Mouse (Mus musculus) monocyte, adult 2 months (primary cell): ENCODE results near the gene Cd163.
"Not testable (repeated sequence)": the region's sequence is repeated elsewhere in the genome, so short reads cannot be mapped to it uniquely, and the experiment has no call there.

Experiments
- DNase-seq, 2 experiments: peaks; one replicate each; pipeline ENCODE4 v3.0.0; 2022; ENCODE audit warnings: low spot score in 2 of 2, low read depth in 1 of 2

Cd163 gene

DNA sequence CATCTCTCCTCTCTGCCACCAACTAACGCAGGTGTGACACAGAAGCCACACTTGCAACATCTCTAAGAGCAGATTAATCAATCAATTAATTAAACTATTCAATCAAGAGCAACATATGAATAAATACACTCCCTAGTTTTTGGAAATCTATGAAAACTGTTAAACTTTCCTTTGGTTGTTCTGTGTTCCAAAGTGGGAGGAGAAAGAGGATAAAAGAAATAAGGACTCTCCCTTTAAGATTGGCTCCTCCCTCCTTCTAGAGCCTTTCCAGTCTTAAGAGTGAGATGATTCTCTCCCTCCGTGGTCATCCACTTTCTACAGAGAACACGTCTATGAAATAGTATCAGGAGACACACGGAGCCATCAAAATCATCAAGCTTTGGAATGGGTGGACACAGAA lies at the start of gene Cd163:
Cd163 (plus strand) TSS at position 301 of the 400 bp plus-strand sequence.
- DNase-seq = no peak

DNA sequence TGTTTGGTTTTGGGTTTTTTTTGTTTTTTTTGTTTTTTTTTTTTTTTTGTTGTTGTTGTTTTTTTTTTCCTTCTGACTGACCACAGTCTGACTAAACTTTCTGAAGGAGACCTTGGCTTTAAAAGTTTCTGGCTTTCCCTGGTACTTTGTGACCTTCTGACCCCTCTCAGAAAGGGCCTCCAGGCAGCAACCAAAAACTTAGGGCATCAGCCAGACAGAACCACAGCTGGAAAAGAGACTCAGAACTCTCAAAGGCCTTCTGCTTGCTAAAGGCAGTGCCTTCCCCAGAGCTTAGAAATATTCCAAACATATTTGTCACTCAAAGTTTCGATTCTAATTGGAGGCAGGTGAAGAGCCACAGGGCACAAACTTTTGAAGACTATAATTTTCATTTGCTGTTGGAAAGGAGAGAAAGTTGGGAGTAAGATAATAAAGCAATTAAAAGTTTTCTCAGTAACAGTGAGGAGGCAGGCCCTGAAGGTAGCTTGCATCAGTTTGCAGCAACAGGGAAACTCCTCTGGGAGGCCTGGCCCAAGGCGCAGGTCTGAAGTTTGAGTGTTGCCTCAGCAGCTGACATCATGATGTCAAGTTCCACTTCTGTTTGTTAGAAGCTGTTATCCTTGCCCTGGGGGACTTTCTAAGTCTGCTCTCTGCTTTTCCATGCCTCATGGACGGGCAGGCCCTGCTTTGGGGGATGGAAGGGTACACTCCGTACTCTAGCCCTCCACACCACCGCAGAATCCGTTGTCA lies 48.6 kb upstream of the Cd163 start:
- no peak for DNase-seq

DNA sequence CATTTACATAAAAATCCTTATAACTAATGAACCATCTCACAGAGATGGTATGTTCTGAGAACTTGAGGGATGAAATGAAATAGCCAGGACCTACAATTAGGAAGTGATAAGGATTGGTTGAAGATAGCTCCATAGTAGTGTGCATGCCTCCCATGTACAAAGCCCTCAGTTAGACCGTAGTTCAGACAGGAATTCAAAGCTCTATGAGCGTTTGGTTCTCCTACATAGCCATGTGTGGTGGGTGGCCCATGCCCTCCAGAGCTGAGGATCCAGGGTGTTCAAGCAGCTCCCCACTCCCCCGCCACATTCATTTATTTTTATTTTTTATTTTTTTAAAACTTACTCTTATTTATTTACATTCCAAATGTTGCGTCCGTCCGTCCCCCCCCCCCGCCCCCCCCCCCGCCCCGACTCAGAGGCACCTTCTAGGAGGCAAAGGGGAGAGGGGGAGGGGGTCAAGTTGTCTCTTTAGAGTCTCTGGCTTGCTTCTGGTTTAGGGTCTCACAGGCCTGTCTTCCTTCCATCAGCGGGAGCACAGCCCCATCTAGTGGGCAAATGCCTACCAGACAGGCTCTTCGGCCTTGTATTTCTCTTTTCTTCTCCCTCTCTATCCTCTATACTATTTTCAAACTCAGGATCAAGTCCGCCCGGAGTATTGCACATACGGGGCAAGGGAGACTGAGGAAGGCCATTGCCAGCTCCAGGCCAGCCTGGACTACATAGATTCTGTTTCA lies 44.1 kb upstream of the Cd163 start:
- DNase-seq = no peak

DNA sequence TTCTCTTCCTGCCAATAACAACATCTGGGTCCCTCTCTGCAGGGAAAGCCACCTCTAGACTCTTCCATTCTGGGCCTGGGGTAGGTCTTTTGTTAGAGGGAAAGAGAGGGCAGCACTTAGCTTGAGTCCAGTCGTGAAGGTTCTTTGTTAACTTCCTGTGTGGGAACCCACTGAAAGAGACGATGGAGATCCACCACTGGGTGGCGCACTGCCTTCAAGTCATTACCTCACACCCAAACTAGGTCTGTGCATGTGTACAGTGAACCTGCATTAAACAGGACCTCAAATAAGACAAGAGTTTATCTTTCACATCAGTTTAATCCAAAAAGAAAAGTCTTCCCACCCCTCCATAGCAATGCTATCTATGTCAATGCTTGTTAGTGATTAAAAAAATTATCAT lies 41.8 kb upstream of the Cd163 start:
- DNase-seq = peak; percentile 46 to 65

DNA sequence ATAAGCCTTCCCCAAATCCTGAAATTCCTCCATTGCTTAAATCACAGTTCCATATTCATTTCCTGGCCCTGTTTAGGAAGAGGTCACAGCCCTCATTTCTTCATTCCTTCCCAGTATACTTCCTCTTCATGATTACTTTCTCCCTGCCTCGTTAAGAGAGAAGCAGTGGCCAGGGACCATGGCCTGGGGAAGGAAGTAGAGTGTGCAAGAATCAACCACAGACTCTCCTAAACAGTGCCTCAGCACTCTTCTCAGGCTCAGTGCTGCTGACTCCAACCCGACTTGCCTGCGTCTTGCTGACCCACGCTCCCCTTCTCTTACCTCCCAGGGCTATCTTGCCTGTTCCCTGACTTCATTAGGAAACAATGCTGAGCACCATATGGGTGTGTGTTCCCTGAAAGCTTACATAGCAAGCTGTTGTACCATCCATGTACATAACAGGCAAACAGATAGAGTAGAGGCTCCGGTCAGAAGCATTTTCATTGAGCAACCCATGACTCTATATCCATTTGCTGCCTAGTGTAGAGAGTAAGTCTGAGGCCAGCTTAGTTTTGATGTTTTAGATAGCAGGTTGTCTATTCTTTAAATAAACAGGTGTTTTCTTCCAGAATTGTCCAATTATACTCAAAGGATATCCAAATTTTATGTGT lies 31.1 kb upstream of the Cd163 start:
- DNase-seq = peak; percentile 49 to 55

DNA sequence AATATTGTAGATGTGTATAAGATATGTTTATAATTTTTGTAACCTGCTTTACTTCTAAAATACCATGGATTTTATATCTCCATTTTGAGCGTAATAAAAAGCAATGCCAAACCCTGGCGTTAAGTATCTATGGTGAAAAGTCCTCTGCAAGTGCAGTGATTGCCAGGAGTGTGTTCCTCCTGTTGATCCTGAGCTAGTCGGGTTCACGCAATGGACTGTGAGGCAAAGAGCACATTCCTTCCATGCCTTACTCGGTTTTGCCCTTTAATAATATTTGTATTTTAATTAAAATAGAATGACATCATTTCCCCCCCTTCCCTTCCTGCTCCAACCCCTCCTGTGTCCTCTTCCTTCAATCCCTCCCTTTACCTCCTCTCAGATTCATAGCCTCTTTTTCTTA lies 26.8 kb upstream of the Cd163 start:
- DNase-seq = no peak

DNA sequence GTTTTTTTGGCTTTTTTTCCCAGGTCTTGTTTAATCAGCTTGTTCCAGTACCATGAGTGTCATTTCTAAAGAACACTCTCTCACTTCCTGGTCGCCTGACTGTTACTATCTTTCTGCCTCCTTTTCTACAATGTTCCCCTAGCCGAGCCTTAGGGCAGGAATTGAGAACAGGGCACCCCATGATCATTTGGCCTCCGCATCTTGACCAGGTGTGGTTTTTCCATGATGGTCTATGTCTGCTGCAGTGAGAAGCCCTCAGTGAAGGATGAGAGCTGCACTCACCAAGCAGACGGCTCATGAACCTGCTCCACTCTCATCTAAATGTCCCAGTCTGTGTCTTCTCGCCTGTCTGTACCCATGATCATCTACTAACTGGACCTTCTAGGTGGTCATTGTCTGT lies 26.2 kb upstream of the Cd163 start:
- no peak for DNase-seq

DNA sequence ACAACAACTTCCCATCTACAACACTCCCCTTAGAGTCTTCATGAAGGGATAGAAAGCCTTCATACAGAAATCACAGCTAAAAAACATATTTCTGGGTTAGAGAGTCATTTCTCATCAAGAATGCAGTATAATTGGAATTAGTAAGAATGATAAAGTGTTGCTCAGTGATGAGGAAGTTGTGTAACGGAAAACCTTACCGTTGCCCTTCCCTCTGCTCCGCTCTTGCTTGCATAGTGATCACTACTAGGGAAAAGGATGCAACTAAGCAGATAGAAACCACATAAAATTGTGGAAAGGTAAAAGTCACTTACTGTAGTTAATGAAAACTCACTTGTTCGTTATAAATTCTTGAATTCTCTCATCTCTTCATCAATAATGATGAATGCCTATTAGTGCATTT lies 21.7 kb upstream of the Cd163 start:
- DNase-seq = no peak

DNA sequence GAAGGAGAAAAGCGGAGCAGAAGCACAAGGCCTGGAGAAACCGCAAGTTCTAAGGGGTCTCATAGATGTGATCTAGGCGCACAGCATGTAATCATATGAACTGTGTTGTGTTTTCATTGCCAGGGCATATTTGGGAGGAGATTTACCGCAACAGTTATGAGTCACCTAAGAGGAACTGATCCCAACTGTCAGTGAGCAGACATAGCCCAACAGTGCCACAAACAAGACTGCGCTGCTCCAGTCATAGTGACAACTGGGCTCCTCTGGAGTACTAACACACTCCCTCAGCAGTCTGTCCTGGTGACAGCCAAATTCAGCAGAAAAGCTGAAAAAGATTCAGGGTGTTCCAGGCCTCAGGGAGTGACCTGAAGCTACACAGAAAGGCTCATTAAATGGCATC lies 7.1 kb upstream of the Cd163 start:
- not testable (repeated sequence) for DNase-seq

DNA sequence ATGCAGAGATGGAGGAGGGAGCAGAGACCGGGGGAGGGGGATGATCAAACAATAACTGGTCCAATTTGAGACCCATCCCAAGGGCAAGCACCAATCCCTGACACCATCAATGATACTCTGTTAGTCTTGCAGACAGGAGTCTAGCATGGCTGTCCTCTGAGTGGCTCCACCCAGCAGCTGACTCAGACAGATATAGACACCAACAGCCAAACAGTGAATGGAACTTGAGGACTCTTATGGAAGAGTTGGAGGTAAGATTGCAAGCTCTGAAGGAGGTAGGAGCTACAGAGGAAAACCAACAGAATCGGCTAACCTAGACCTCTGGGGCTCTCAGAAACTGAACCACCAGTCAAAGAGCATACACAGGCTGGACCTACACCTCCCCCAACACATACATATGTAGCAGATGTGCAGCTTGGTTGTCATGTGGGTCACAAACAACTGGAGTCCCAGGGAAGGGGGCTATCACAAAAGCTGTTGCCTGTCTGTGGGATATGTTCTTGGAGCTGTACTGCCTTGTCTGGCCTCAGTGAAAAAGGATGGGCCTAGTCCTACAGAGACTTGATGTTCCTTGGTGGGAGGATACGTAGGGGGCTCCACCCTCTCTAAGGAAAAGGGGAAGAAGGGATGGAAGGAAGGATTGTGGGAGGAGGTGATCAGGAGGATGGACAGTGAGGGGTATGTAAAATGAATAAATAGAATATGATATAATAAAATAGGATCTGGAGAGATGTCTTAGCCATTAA lies 2.8 kb upstream of the Cd163 start:
- DNase-seq = no peak

DNA sequence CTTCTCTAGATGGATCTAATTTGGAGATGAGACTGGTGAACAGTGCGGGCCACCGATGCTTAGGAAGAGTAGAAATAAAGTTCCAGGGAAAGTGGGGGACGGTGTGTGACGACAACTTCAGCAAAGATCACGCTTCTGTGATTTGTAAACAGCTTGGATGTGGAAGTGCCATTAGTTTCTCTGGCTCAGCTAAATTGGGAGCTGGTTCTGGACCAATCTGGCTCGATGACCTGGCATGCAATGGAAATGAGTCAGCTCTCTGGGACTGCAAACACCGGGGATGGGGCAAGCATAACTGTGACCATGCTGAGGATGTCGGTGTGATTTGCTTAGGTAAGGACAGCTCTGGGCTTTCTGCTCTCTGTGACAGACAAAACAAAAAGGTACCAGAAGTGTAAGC lies 4.5 kb downstream of the Cd163 start:
- DNase-seq = no peak

DNA sequence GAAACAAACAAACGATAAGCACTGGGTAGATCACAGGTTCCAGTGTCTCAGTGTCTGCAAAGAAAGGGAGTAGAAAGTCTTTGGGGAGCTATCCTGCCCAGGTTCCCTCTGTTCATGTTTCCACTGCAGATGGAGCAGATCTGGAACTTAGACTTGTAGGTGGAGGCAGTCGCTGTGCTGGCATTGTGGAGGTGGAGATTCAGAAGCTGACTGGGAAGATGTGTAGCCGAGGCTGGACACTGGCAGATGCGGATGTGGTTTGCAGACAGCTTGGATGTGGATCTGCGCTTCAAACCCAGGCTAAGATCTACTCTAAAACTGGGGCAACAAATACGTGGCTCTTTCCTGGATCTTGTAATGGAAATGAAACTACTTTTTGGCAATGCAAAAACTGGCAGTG lies 7.8 kb downstream of the Cd163 start:
- DNase-seq = no peak

DNA sequence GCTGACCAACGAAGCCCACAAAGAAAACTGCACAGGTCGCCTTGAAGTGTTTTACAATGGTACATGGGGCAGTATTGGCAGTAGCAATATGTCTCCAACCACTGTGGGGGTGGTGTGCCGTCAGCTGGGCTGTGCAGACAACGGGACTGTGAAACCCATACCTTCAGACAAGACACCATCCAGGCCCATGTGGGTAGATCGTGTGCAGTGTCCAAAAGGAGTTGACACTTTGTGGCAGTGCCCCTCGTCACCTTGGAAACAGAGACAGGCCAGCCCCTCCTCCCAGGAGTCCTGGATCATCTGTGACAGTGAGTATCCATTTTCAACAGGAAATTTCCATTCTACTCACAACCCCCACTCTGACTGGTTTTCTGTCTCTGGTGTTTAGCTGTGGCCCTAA lies 15.9 kb downstream of the Cd163 start:
- no peak for DNase-seq

DNA sequence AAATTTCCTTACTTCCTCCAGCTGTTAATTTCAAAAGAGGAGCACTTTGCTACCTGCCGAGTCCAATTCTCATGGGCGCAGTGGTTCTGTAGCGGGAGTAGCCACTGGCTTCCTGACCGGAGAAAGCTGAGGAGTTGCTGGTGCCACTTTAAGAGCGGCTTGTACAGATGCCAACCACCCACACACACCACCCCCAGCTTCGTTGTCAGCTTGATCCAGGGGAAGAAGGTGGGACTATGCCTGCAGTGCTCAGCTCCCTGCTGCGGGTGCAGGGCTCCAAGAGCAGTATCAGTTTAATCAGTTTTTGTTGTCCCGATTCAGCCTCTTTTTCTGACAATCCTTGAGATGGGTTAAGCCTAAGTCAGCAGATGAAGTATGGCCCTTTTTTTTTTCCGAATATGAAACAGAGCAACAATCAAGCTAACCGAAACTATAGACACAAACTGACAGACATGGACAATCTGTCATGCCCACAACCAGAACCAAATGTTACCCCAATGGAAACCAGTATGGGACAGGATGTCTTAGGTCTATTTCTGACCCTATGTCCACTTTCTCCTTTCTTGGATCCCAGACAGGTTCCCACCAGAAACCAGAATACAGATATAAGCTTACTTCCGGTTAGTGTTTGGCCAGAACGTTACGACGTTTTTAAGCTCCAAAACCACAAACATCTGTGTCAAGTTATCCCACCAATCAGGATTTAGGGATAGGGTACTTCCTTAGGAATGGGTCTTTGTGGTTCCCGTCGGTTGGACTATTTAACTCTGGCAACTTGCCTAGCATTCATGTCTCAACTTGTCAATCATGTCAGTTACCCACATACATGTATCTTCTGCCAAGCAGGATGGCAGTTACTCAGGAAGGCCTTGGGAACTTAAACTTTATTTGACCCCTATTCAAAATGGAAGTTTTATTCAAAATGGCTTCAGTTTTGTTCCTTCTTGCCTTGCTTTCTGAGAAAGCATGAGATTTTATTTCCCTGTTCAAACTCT lies 17.3 kb downstream of the Cd163 start:
- no peak for DNase-seq

DNA sequence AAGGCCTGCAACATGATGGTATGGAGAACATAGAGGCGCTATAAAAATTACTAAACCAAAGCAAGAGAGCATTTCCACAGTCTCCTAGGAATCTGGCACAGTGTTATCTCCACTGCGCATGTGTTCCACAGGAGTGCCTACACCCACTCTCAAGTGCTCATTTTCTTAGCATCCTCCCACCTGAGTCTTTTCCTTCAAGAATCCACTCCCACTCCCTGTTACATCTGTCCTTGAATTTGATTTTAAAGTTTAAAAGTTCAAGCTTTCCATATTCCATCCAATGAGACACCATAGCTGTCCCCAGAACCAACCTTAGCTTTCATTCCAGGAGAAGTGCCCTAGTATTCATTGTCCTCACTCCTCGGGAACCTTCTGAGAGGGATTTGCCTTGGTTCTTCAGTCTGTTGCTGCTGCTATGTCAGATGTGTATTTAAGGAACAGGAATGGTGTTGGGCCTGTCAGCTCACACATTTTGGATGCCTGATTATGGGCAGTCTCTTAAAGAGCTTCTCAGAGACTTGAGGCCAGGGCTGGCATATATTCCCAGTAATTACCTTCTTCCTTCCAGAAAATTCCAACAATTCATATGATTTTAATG lies 24.0 kb downstream of the Cd163 start:
- DNase-seq = no peak

DNA sequence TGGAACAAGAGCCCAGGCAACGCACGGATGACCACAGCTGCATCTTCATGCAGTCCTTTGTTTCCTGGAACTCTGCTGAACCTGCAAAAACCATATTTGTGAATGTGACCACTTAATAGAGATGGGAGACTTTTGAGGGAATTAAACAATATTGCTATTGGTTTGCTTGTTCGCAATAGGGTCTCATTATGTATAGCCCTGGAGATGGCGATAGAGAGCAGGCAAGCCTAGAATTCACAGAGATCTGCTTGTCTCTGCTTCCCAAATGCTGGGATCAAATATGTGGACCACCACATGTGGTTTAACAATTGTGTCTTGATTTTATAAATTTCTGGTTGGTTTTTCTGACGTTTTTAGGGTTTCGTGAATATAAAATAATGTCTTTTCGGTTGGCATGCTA lies 25.2 kb downstream of the Cd163 start:
- DNase-seq = no peak

DNA sequence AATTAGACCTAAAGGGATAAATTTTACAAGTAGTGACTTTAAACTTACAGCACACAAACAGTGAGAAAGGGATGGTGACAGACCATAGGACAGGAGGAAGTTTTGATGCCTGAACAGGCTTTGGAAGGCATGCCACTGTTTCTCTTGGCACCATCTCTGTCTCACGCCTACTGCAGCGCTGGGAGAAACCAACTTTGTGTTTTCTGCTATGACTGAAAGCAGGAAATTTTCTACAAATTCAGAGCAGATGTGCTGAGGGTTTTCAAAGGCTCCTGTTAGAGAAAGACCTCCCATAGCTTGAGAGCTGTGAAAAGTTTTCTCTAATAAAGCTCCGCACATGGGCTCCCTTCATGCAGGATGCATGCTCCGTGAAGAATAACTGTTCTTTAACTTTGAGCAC lies 40.6 kb downstream of the Cd163 start:
- no peak for DNase-seq

DNA sequence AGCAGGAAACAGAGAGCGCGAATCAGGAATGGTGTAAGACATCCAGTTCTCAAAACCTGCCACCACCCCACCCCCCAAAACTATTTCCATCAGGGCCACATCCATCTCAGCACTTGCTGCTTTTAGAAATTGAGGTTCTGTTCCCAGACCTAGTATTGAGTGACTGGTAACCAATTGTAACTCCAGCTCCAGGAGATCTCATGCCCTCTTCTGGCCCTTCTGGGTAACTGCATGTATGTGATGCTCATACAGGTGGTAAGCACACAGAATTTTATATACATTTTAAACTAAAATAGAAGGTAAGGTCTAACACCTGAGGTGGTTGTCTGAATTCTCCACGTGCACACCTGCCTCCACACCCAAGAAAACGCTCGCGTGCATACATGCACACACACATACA lies 42.2 kb downstream of the Cd163 start:
- DNase-seq = no peak

DNA sequence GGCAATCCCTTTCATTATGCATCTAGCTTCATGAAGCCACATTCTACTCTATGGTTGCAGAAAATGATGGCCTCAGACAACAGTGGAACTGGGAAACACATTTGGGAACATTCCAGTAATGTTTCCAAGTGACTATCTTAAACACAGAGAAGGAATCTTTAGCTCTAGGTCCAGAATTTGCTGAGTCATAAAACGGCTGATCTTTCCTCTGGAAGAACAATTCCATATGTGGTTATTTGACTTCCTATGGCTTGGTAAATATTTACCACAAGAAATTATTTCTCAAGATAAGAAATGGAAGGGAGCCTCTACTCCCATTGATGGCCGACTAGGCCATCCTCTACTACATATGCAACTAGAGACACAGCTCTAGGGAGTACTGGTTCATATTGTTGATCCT lies 48.8 kb downstream of the Cd163 start:
- DNase-seq = no peak

DNA sequence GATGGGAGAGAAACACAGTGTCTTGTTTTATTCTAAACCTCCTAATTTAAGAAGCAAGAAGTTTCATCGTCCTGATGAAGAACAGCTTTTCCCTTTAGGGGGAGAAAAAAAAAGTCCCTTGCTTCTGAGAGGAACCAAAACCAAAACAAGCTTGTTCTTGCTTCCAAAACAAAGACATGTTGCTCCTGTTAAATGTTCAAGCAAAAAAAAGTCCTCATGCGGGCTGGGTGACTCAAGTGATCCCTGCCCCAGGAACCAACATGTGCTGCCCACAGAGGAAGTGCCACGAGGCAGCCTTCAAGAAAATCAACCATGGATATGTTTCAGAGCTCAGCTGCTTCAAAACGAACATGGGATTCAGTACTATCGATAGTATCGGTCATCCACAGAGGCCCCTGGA lies 54.5 kb downstream of the Cd163 start:
- DNase-seq = no peak
